Mouse (Mus musculus): ENCODE results near the gene Tldc2. TPM values are rescaled to one million over a fixed set of nuclear protein-coding genes. Genes with fewer than 3 reads are reported as not detected.

Tldc2 gene
- polyA plus RNA-seq, 1 experiment from 2014 or later: not detected

DNA sequence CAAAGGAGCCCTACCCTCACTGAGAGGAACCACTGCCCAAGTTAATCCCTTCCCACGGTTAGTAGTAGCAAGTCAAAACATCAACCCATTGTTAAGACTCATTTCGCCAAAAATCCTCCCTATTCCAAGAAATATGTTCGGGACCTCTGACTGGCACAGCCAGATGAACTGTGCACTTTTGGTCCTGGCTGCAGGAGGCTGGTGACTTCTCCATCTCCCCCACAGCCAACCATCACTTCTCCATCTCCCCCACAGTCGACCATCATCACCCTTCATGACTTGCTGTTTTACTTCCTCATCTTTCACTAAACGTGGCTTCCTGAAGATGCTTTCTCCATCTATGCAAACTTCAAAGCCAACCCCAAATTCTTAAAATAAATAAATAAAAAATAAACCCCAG is 52.0 kb downstream of the Tldc2 start:
- 94% methylated on average over 5 of the region's 5 CpGs for WGBS
- Histone ChIP-seq H3K9me3 (ENCODE audit: control insufficient read depth, low read length) (no peaks in the 10 kb centered on the region), H3K27me3 (ENCODE audit: control insufficient read depth, insufficient read depth, low read length) (no peaks in the 10 kb centered on the region), H3K36me3 (ENCODE audit: control insufficient read depth, insufficient read depth, low read length) (no peaks in the 10 kb centered on the region), H3K4me2 (ENCODE audit: low read depth, low read length) (no peak overlapping the region), H3K4me1 (ENCODE audit: control insufficient read depth, insufficient read depth, low read length) (no peaks in the 10 kb centered on the region), H3K27ac (ENCODE audit: low read depth, low read length) (no peak overlapping the region), H3K9ac (replicated peaks; ENCODE audit: low read depth, low read length) (no peak overlapping the region), H3K4me3 (ENCODE audit: low read depth, low read length) (no peak overlapping the region)
- no peak for ATAC-seq (ENCODE audit: low read depth)

DNA sequence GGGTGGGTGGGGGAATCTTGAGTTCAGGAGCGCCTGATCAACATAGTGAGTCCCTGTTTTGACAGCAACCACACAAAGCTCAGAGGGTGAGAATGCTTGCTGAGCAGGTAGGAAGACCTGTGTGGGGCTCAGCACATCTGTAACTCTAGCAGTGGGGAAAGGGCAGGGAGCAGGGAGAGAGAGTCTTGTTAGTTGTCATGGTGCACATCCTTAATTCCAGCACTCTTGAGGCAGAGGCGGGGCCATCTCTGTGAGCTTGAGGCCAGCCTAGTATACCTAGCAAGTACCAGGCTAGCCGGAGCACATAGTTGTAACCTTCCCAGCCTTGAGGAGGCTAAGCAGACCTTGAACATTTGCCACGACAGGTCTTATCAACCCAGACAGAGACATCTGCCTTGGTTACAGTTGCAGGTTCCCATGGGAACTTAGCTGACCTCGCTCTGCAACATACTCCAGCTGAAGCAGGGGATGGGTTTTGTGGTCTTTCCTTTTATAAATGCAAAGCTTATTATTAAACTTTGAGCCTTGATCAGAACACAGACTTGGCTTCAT is 52.5 kb downstream of the Tldc2 start:
- no peak for ATAC-seq (ENCODE audit: low read depth)
- 93% methylated on average over 5 of the region's 5 CpGs for WGBS
- no peaks in the 10 kb centered on the region for H3K27me3 ChIP-seq (ENCODE audit: control insufficient read depth, insufficient read depth, low read length)
- no peak overlapping the region for H3K4me3 ChIP-seq (ENCODE audit: low read depth, low read length)
- no peak overlapping the region for H3K27ac ChIP-seq (ENCODE audit: low read depth, low read length)
- no peaks in the 10 kb centered on the region for H3K36me3 ChIP-seq (ENCODE audit: control insufficient read depth, insufficient read depth, low read length)
- H3K9me3 ChIP-seq (ENCODE audit: control insufficient read depth, low read length): no peaks in the 10 kb centered on the region
- H3K4me1 ChIP-seq (ENCODE audit: control insufficient read depth, insufficient read depth, low read length): no peaks in the 10 kb centered on the region
- no peak overlapping the region for H3K4me2 ChIP-seq (ENCODE audit: low read depth, low read length)
- no peak overlapping the region for H3K9ac ChIP-seq (replicated peaks; ENCODE audit: low read depth, low read length)

DNA sequence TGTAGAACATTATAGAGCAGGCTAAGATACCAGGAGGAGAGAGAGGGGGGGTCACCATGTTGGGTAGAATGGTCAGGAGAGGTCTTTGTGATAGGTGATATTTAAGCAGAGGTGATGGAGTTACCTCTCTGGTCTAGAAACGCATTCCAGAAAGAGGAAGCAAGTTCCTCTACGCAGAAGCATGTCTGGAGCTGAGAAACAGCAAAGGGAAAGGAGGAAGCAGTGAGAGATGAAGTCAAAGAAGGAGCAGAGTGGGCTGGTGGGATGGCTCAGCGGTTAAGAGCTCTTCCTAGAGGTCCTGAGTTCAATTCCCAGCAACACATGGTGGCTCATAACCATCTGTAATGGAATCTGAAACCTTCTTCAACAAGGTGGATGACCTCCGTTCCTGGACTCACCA is 55.1 kb downstream of the Tldc2 start:
- Histone ChIP-seq H3K4me3 (ENCODE audit: low read depth, low read length) (no peak overlapping the region), H3K4me2 (ENCODE audit: low read depth, low read length) (no peak overlapping the region), H3K9ac (replicated peaks; ENCODE audit: low read depth, low read length) (no peak overlapping the region), H3K27me3 (ENCODE audit: control insufficient read depth, insufficient read depth, low read length) (no peaks in the 10 kb centered on the region), H3K36me3 (ENCODE audit: control insufficient read depth, insufficient read depth, low read length) (no peaks in the 10 kb centered on the region), H3K27ac (ENCODE audit: low read depth, low read length) (no peak overlapping the region), H3K9me3 (ENCODE audit: control insufficient read depth, low read length) (no peaks in the 10 kb centered on the region), H3K4me1 (ENCODE audit: control insufficient read depth, insufficient read depth, low read length) (no peaks in the 10 kb centered on the region)
- WGBS: 89% methylated on average over 4 of the region's 4 CpGs
- ATAC-seq (ENCODE audit: low read depth): no peak

DNA sequence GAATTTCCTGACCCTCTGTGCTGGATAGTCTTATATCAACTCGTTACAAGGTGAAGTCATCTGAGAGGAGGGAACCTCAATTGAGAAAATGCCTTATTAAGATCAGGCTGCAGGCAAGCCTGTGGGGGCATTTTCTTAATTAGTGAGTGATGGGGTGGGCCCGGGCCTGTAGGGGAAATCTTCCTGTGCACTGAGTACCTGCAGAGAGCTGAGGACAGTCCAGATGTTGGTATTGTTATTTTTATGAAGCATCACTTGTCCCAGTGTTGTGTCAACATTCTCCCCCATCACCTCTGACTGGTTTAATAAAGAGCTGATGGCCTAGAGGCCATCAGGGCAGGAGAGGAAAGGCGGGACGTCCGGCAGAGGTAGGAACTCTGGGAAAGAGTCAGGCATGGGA is 57.3 kb downstream of the Tldc2 start:
- Histone ChIP-seq H3K4me1 (ENCODE audit: control insufficient read depth, insufficient read depth, low read length) (no peaks in the 10 kb centered on the region), H3K4me3 (ENCODE audit: low read depth, low read length) (no peak overlapping the region), H3K27ac (ENCODE audit: low read depth, low read length) (no peak overlapping the region), H3K9ac (replicated peaks; ENCODE audit: low read depth, low read length) (no peak overlapping the region), H3K9me3 (ENCODE audit: control insufficient read depth, low read length) (no peaks in the 10 kb centered on the region), H3K4me2 (ENCODE audit: low read depth, low read length) (no peak overlapping the region), H3K27me3 (ENCODE audit: control insufficient read depth, insufficient read depth, low read length) (no peaks in the 10 kb centered on the region), H3K36me3 (ENCODE audit: control insufficient read depth, insufficient read depth, low read length) (peaks cover 13% of the 10 kb centered on the region)
- 87% methylated on average over 5 of the region's 5 CpGs for WGBS
- no peak for ATAC-seq (ENCODE audit: low read depth)

DNA sequence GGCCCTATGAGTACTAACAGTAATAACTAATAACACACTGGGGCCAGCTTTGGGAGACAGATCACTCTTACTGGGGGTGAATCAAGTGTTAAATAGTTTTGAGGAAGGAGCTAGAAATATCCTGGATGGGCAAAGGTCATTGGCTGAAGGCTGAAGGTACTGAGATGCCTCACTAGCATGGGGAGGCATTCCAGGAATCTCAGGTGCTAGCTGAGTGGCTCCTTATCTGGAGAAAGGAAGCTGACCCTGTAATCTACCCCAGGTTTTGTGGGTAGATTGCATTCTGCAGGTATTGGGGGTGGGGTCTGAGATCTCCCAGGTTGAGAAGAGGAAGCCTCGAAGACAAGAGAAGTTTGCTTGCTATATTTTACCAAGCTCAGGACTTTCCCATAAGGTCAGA is 58.3 kb downstream of the Tldc2 start:
- ATAC-seq (ENCODE audit: low read depth): no peak
- no peak overlapping the region for H3K9ac ChIP-seq (replicated peaks; ENCODE audit: low read depth, low read length)
- no peaks in the 10 kb centered on the region for H3K9me3 ChIP-seq (ENCODE audit: control insufficient read depth, low read length)
- WGBS: 96% methylated on average over 1 of the region's 1 CpGs
- no peak overlapping the region for H3K4me3 ChIP-seq (ENCODE audit: low read depth, low read length)
- no peaks in the 10 kb centered on the region for H3K4me1 ChIP-seq (ENCODE audit: control insufficient read depth, insufficient read depth, low read length)
- H3K4me2 ChIP-seq (ENCODE audit: low read depth, low read length): no peak overlapping the region
- no peak overlapping the region for H3K27ac ChIP-seq (ENCODE audit: low read depth, low read length)
- no peaks in the 10 kb centered on the region for H3K27me3 ChIP-seq (ENCODE audit: control insufficient read depth, insufficient read depth, low read length)
- H3K36me3 ChIP-seq (ENCODE audit: control insufficient read depth, insufficient read depth, low read length): peaks cover 18% of the 10 kb centered on the region

Other genes with a start within 250 kb of the Tldc2 start
- gene Tgif2, start 247.0 kb upstream of the Tldc2 start, polyA plus RNA-seq (2014; fragmentation: Nextera tagmentation; extraction: Ambion mirVana): 11.2 and 14.9 TPM in 2 replicates
- 7.6 and 9.1 TPM in 2 replicates for gene 4930518I15Rik, start 229.1 kb upstream of the Tldc2 start, polyA plus RNA-seq (2014; fragmentation: Nextera tagmentation; extraction: Ambion mirVana)
- gene Rab5if, start 223.9 kb upstream of the Tldc2 start, polyA plus RNA-seq (2014; fragmentation: Nextera tagmentation; extraction: Ambion mirVana): 165 and 168 TPM in 2 replicates
- 0.15 and 0.24 TPM in 2 replicates for gene Sla2, start 199.9 kb upstream of the Tldc2 start, polyA plus RNA-seq (2014; fragmentation: Nextera tagmentation; extraction: Ambion mirVana)
- 146 and 158 TPM in 2 replicates for gene Ndrg3, start 95.0 kb upstream of the Tldc2 start, polyA plus RNA-seq (2014; fragmentation: Nextera tagmentation; extraction: Ambion mirVana)
- 6.8 and 8.5 TPM in 2 replicates for gene Dsn1, start 79.9 kb upstream of the Tldc2 start, polyA plus RNA-seq (2014; fragmentation: Nextera tagmentation; extraction: Ambion mirVana)
- 10.0 and 10.2 TPM in 2 replicates for gene Soga1, start 7.8 kb upstream of the Tldc2 start, polyA plus RNA-seq (2014; fragmentation: Nextera tagmentation; extraction: Ambion mirVana)
- 13.2 and 14.9 TPM in 2 replicates for gene Samhd1, start 48.2 kb downstream of the Tldc2 start, polyA plus RNA-seq (2014; fragmentation: Nextera tagmentation; extraction: Ambion mirVana)
- 5.7 and 6.2 TPM in 2 replicates for gene Rbl1, start 117.5 kb downstream of the Tldc2 start, polyA plus RNA-seq (2014; fragmentation: Nextera tagmentation; extraction: Ambion mirVana)
- 202 and 232 TPM in 2 replicates for gene Rpn2, start 192.0 kb downstream of the Tldc2 start, polyA plus RNA-seq (2014; fragmentation: Nextera tagmentation; extraction: Ambion mirVana)
- gene Mroh8, start 192.5 kb downstream of the Tldc2 start, polyA plus RNA-seq (2014; fragmentation: Nextera tagmentation; extraction: Ambion mirVana): 0.20 and 0.67 TPM in 2 replicates

Data from neural tube, embryonic 14.5 days (tissue).